Mouse (Mus musculus) mammary gland, adult 2 months (tissue): ENCODE measurements around the gene Olfr117. TPM values are rescaled to one million over a fixed set of nuclear protein-coding genes. Genes with fewer than 3 reads are reported as not detected.

ENCODE experiments used
- polyA plus RNA-seq: library from polyadenylated mRNA; depleted of rRNA; stranded (reverse); fragments of >200 nt; gene quantifications from 2 replicates; pipeline ENCODE4 v1.2.3, GENCODE M21; 2012; ENCODE audit warnings: low replicate concordance; rRNA removed

The Olfr117 gene
- not detected in 2 replicates for polyA plus RNA-seq

GRCm38 (mm10) chr17:37663682-37664081 lies at the start of gene Olfr117:
Gene Olfr117, minus strand, starts transcription at chr17:37663782.

GRCm38 (mm10) chr17:37696264-37696663 lies 32.7 kb upstream of the Olfr117 start, which contains the start of gene Olfr119:
Gene Olfr119, plus strand, starts transcription at chr17:37696564.

GRCm38 (mm10) chr17:37666688-37667087 lies 3.1 kb upstream of the Olfr117 start, which contains the start of gene Olfr118:
Gene Olfr118, plus strand, starts transcription at chr17:37666988.

GRCm38 (mm10) chr17:37627009-37627408 lies 36.6 kb downstream of the Olfr117 start, which contains the start of the genes Olfr115 and Olfr116:
Gene Olfr115, minus strand, starts transcription at chr17:37627109.
Gene Olfr116, minus strand, starts transcription at chr17:37627199.

Other genes starting within 250 kb of the Olfr117 start
- gene Olfr108, start 218.3 kb downstream of the Olfr117 start, polyA plus RNA-seq, result not detected in 2 replicates
- gene Olfr109, start 204.9 kb downstream of the Olfr117 start, polyA plus RNA-seq, result not detected in 2 replicates
- 13.9 and 17.2 TPM in 2 replicates for gene H2-M2, start 180.2 kb downstream of the Olfr117 start, polyA plus RNA-seq
- gene Olfr110, start 171.3 kb downstream of the Olfr117 start, polyA plus RNA-seq, result 0.19 and 0.23 TPM in 2 replicates
- gene Olfr111, start 155.8 kb downstream of the Olfr117 start, polyA plus RNA-seq, result 0.22 and 0.52 TPM in 2 replicates
- not detected in 2 replicates for gene Olfr112, start 94.3 kb downstream of the Olfr117 start, polyA plus RNA-seq
- gene Olfr113, start 86.1 kb downstream of the Olfr117 start, polyA plus RNA-seq, result not detected in 2 replicates
- gene Olfr114, start 71.0 kb downstream of the Olfr117 start, polyA plus RNA-seq, result not detected in 2 replicates
- gene Olfr115, start 36.7 kb downstream of the Olfr117 start, polyA plus RNA-seq, result not detected in 2 replicates
- not detected in 2 replicates for gene Olfr116, start 36.6 kb downstream of the Olfr117 start, polyA plus RNA-seq
- not detected in 2 replicates for gene Olfr118, start 3.2 kb upstream of the Olfr117 start, polyA plus RNA-seq
- not detected in 2 replicates for gene Olfr119, start 32.8 kb upstream of the Olfr117 start, polyA plus RNA-seq
- gene Olfr120, start 58.0 kb upstream of the Olfr117 start, polyA plus RNA-seq, result not detected in 2 replicates
- not detected in 2 replicates for gene Olfr121, start 85.1 kb upstream of the Olfr117 start, polyA plus RNA-seq
- not detected in 2 replicates for gene Olfr122, start 104.8 kb upstream of the Olfr117 start, polyA plus RNA-seq
- not detected in 2 replicates for gene Olfr123, start 129.7 kb upstream of the Olfr117 start, polyA plus RNA-seq
- gene Olfr124, start 136.1 kb upstream of the Olfr117 start, polyA plus RNA-seq, result not detected in 2 replicates
- gene Olfr125, start 169.2 kb upstream of the Olfr117 start, polyA plus RNA-seq, result not detected in 2 replicates
- gene Olfr126, start 183.7 kb upstream of the Olfr117 start, polyA plus RNA-seq, result not detected in 2 replicates
- not detected in 2 replicates for gene Olfr127, start 236.7 kb upstream of the Olfr117 start, polyA plus RNA-seq